Mouse (Mus musculus): ENCODE data around the gene Krtap28-10. TPM values are rescaled to one million over a fixed set of nuclear protein-coding genes. Genes with fewer than 3 reads are reported as not detected.

Krtap28-10 gene
- polyA plus RNA-seq, 1 experiment from 2014 or later: not detected

GRCm38 (mm10) chr1:83044882-83045427 lies 2.7 kb upstream of the Krtap28-10 start, which contains the start of gene Gm47969:
TSS of gene Gm47969 (plus strand) at chr1:83044932.
- Histone ChIP-seq H3K36me3 (no peaks in the 10 kb centered on the region), H3K4me1 (no peaks in the 10 kb centered on the region), H3K4me2 (replicated peaks) (no peak within 1 kb of the TSS), H3K27ac (replicated peaks) (no peak within 1 kb of the TSS), H3K4me3 (no peak within 1 kb of the TSS), H3K9ac (replicated peaks) (no peak within 1 kb of the TSS), H3K27me3 (no peaks in the 10 kb centered on the region), H3K9me3 (no peaks in the 10 kb centered on the region)
- 88% methylated on average over 5 of the region's 5 CpGs for WGBS
- ATAC-seq (ENCODE audit: low FRiP score, low read depth): no peak

- Histone ChIP-seq H3K4me3 (no peak overlapping the region), H3K4me1 (peaks cover 5% of the 10 kb centered on the region; the same call in 1 of the 2 replicates), H3K27ac (replicated peaks) (no peak overlapping the region), H3K4me2 (replicated peaks) (no peak overlapping the region), H3K36me3 (no peaks in the 10 kb centered on the region), H3K9ac (replicated peaks) (no peak overlapping the region), H3K9me3 (no peaks in the 10 kb centered on the region), H3K27me3 (no peaks in the 10 kb centered on the region)
- no peak for ATAC-seq (ENCODE audit: low FRiP score, low read depth)
- 74% methylated on average over 4 of the region's 4 CpGs for WGBS
Measured at GRCm38 (mm10) chr1:83039080-83039479, 3.2 kb downstream of the Krtap28-10 start.

GRCm38 (mm10) chr1:83038109-83038672 lies 4.1 kb downstream of the Krtap28-10 start, which contains the start of gene Slc19a3:
TSS of gene Slc19a3 (minus strand) at chr1:83038448.
- Histone ChIP-seq H3K4me1 (peaks cover 5% of the 10 kb centered on the region; the same call in 1 of the 2 replicates), H3K4me3 (peak within 1 kb of the TSS; percentile 50), H3K36me3 (no peaks in the 10 kb centered on the region), H3K9ac (replicated peaks) (peak within 1 kb of the TSS; percentile 46), H3K27ac (replicated peaks) (no peak within 1 kb of the TSS), H3K4me2 (replicated peaks) (peak within 1 kb of the TSS; percentile 72), H3K27me3 (no peaks in the 10 kb centered on the region), H3K9me3 (no peaks in the 10 kb centered on the region)
- WGBS: 1% methylated on average over 25 of the region's 25 CpGs
- ATAC-seq (ENCODE audit: low FRiP score, low read depth): peak; percentile 92

- Histone ChIP-seq H3K4me1 (peaks cover 5% of the 10 kb centered on the region; the same call in 1 of the 2 replicates), H3K9me3 (no peaks in the 10 kb centered on the region), H3K4me3 (no peak overlapping the region), H3K36me3 (no peaks in the 10 kb centered on the region), H3K27me3 (no peaks in the 10 kb centered on the region), H3K9ac (replicated peaks) (no peak overlapping the region), H3K4me2 (replicated peaks) (no peak overlapping the region), H3K27ac (replicated peaks) (no peak overlapping the region)
- no peak for ATAC-seq (ENCODE audit: low FRiP score, low read depth)
- 71% methylated on average over 11 of the region's 11 CpGs for WGBS
Measured at GRCm38 (mm10) chr1:83036892-83037667, 5.2 kb downstream of the Krtap28-10 start.

GRCm38 (mm10) chr1:83034509-83034908 lies 7.8 kb downstream of the Krtap28-10 start:
- Histone ChIP-seq H3K4me2 (replicated peaks) (no peak overlapping the region), H3K27ac (replicated peaks) (no peak overlapping the region), H3K9me3 (no peaks in the 10 kb centered on the region), H3K4me3 (no peak overlapping the region), H3K9ac (replicated peaks) (no peak overlapping the region), H3K4me1 (peaks cover 5% of the 10 kb centered on the region; the same call in 1 of the 2 replicates), H3K27me3 (no peaks in the 10 kb centered on the region), H3K36me3 (no peaks in the 10 kb centered on the region)
- 73% methylated on average over 5 of the region's 5 CpGs for WGBS
- no peak for ATAC-seq (ENCODE audit: low FRiP score, low read depth)

- H3K4me2 ChIP-seq (replicated peaks): no peak overlapping the region
- H3K27me3 ChIP-seq: no peaks in the 10 kb centered on the region
- no peak for ATAC-seq (ENCODE audit: low FRiP score, low read depth)
- H3K4me1 ChIP-seq: 0 out of 2 replicates have a peak, but pooled peaks cover under 1% of the 10 kb centered on the region
- H3K9me3 ChIP-seq: no peaks in the 10 kb centered on the region
- no peaks in the 10 kb centered on the region for H3K36me3 ChIP-seq
- no peak overlapping the region for H3K27ac ChIP-seq (replicated peaks)
- WGBS: 92% methylated on average over 6 of the region's 6 CpGs
- no peak overlapping the region for H3K9ac ChIP-seq (replicated peaks)
- no peak overlapping the region for H3K4me3 ChIP-seq
Measured at GRCm38 (mm10) chr1:83032508-83032907, 9.8 kb downstream of the Krtap28-10 start.

- Histone ChIP-seq H3K9ac (replicated peaks) (no peak overlapping the region), H3K4me1 (no peaks in the 10 kb centered on the region), H3K9me3 (no peaks in the 10 kb centered on the region), H3K36me3 (no peaks in the 10 kb centered on the region), H3K4me2 (replicated peaks) (no peak overlapping the region), H3K4me3 (no peak overlapping the region), H3K27ac (replicated peaks) (no peak overlapping the region), H3K27me3 (no peaks in the 10 kb centered on the region)
- WGBS: 46% methylated on average over 1 of the region's 1 CpGs
- ATAC-seq (ENCODE audit: low FRiP score, low read depth): no peak
Measured at GRCm38 (mm10) chr1:83031950-83032349, 10.3 kb downstream of the Krtap28-10 start.

- Histone ChIP-seq H3K4me2 (replicated peaks) (no peak overlapping the region), H3K4me1 (no peaks in the 10 kb centered on the region), H3K36me3 (no peaks in the 10 kb centered on the region), H3K27me3 (no peaks in the 10 kb centered on the region), H3K27ac (replicated peaks) (no peak overlapping the region), H3K4me3 (no peak overlapping the region), H3K9ac (replicated peaks) (no peak overlapping the region), H3K9me3 (no peaks in the 10 kb centered on the region)
- ATAC-seq (ENCODE audit: low FRiP score, low read depth): no peak
- WGBS: 67% methylated on average over 1 of the region's 1 CpGs
Measured at GRCm38 (mm10) chr1:83016556-83016955, 25.7 kb downstream of the Krtap28-10 start.

- H3K4me3 ChIP-seq: no peak overlapping the region
- H3K27ac ChIP-seq (replicated peaks): no peak overlapping the region
- no peak overlapping the region for H3K9ac ChIP-seq (replicated peaks)
- WGBS: 83% methylated on average over 10 of the region's 10 CpGs
- no peaks in the 10 kb centered on the region for H3K27me3 ChIP-seq
- no peaks in the 10 kb centered on the region for H3K4me1 ChIP-seq
- no peaks in the 10 kb centered on the region for H3K36me3 ChIP-seq
- no peak overlapping the region for H3K4me2 ChIP-seq (replicated peaks)
- ATAC-seq (ENCODE audit: low FRiP score, low read depth): no peak
- no peaks in the 10 kb centered on the region for H3K9me3 ChIP-seq
Measured at GRCm38 (mm10) chr1:83015329-83015879, 26.9 kb downstream of the Krtap28-10 start.

GRCm38 (mm10) chr1:83014477-83014876 lies 27.8 kb downstream of the Krtap28-10 start:
- no peaks in the 10 kb centered on the region for H3K4me1 ChIP-seq
- no peak overlapping the region for H3K27ac ChIP-seq (replicated peaks)
- no peaks in the 10 kb centered on the region for H3K36me3 ChIP-seq
- WGBS: 95% methylated on average over 3 of the region's 3 CpGs
- no peaks in the 10 kb centered on the region for H3K27me3 ChIP-seq
- no peaks in the 10 kb centered on the region for H3K9me3 ChIP-seq
- H3K4me2 ChIP-seq (replicated peaks): no peak overlapping the region
- H3K4me3 ChIP-seq: no peak overlapping the region
- no peak for ATAC-seq (ENCODE audit: low FRiP score, low read depth)
- no peak overlapping the region for H3K9ac ChIP-seq (replicated peaks)

GRCm38 (mm10) chr1:83007471-83007870 lies 34.8 kb downstream of the Krtap28-10 start:
- no peak overlapping the region for H3K4me2 ChIP-seq (replicated peaks)
- no peaks in the 10 kb centered on the region for H3K9me3 ChIP-seq
- 91% methylated on average over 6 of the region's 6 CpGs for WGBS
- H3K4me3 ChIP-seq: no peak overlapping the region
- no peak overlapping the region for H3K27ac ChIP-seq (replicated peaks)
- H3K4me1 ChIP-seq: no peaks in the 10 kb centered on the region
- H3K9ac ChIP-seq (replicated peaks): no peak overlapping the region
- H3K27me3 ChIP-seq: no peaks in the 10 kb centered on the region
- H3K36me3 ChIP-seq: no peaks in the 10 kb centered on the region
- ATAC-seq (ENCODE audit: low FRiP score, low read depth): no peak

All from midbrain, embryonic 12.5 days (tissue).